Mouse (Mus musculus) heart, embryonic 16.5 days (tissue): ENCODE results near the gene Nup133. TPM values are rescaled to one million over a fixed set of nuclear protein-coding genes. Genes with fewer than 3 reads are reported as not detected.

Experiments
- ATAC-seq: fragments of 200-750 bp; cut with Nextera tagmentation; replicated peaks from 2 replicates; pipeline ENCODE4 v1.8.0; 2017; ENCODE audit warnings: moderate number of reproducible peaks; ENCODE audit not compliant: insufficient read depth, low FRiP score; ENCODE audit errors: extremely low read depth
- H3K27ac ChIP-seq: fragments of 300-500 bp; sonication (generic); 2 replicates; pipeline ENCODE4 v1.5.1; 2014; ENCODE audit warnings: mild to moderate bottlenecking, low read length, control low read depth, moderate library complexity
- H3K27me3 ChIP-seq: fragments of 300-500 bp; sonication (generic); 2 replicates; pipeline ENCODE4 v1.6.1; 2014; ENCODE audit warnings: low read length, mixed read lengths; ENCODE audit not compliant: control insufficient read depth, insufficient read depth
- H3K36me3 ChIP-seq: fragments of 300-500 bp; sonication (generic); 2 replicates; pipeline ENCODE4 v1.6.1; 2014; ENCODE audit not compliant: control insufficient read depth, insufficient read depth
- H3K4me1 ChIP-seq: fragments of 300-500 bp; sonication (generic); 2 replicates; pipeline ENCODE4 v1.6.1; 2014; ENCODE audit warnings: low read length, mixed read lengths; ENCODE audit not compliant: control insufficient read depth, insufficient read depth
- H3K4me2 ChIP-seq: fragments of 300-500 bp; sonication (generic); 2 replicates; pipeline ENCODE4 v1.6.1; 2014; ENCODE audit warnings: low read depth, mild to moderate bottlenecking, control low read depth, low read length
- H3K4me3 ChIP-seq: fragments of 300-500 bp; sonication (generic); 2 replicates; pipeline ENCODE4 v1.5.1; 2014; ENCODE audit warnings: mild to moderate bottlenecking, control low read depth, low read length
- H3K9ac ChIP-seq: fragments of 300-500 bp; sonication (generic); 2 replicates; pipeline ENCODE4 v1.6.1; 2014; ENCODE audit warnings: low read length, control low read depth
- H3K9me3 ChIP-seq: fragments of 300-500 bp; sonication (generic); replicated peaks from 2 replicates; pipeline ENCODE4 v1.6.1; 2016; ENCODE audit warnings: low read length; ENCODE audit not compliant: control insufficient read depth
- WGBS: fragments of 180-500 bp; shearing (Covaris S2); extraction: QIAGEN DNeasy Blood & Tissue Kit; methylation state at CpG from one replicate; pipeline ENCODE4 v1.1.7; 2014; 5-methylcytosine and 5-hydroxymethylcytosine counted together
- polyA plus RNA-seq: library from polyadenylated mRNA; unstranded; fragments of >200 nt; fragmentation: Nextera tagmentation; extraction: Ambion mirVana; gene quantifications from 2 replicates; pipeline ENCODE4 v1.2.1, GENCODE M21; 2015

Nup133 gene
- polyA plus RNA-seq, 1 experiment from 2014 or later = 21.6 TPM

- ATAC-seq = no peak
- peaks cover 45% of the 10 kb centered on the region for H3K27me3 ChIP-seq
- 59% methylated on average over 4 of the region's 4 CpGs for WGBS
Measured at GRCm38 (mm10) chr8:123889797-123890196, 59.3 kb downstream of the Nup133 start.

DNA sequence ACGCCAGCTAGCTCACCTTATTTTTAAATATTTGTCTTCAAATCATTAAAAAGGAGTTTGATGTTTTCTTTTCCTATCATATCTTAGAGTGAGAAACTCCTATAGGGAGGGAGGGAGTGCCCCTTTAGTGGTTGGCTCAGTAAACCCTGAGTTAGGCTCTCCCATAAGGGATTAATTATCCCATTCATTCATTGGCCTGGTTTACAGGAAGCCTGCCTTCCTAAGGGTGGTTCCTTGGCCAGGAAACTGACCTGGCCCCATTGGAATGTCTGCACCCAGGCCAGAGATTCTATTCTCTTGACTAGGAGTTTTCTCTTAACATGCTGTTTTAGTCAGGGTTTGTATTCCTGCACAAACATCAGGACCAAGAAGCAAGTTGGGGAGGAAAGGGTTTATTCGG lies 61.1 kb downstream of the Nup133 start:
- peaks cover 27% of the 10 kb centered on the region for H3K27me3 ChIP-seq
- ATAC-seq = no peak
- 83% methylated on average over 2 of the region's 2 CpGs for WGBS

More at GRCm38 (mm10) chr8:123889797-123890196, 59.3 kb downstream of the Nup133 start:
- Histone ChIP-seq H3K4me1 (peaks cover 4% of the 10 kb centered on the region; the same call in 1 of the 2 replicates), H3K36me3 (no peaks in the 10 kb centered on the region), H3K4me3 (no peak overlapping the region), H3K27ac (no peak overlapping the region), H3K4me2 (no peak overlapping the region), H3K9me3 (no peaks in the 10 kb centered on the region), H3K9ac (no peak overlapping the region)

GRCm38 (mm10) chr8:123887163-123887562 lies 61.9 kb downstream of the Nup133 start:
- no peak for ATAC-seq
- no peak overlapping the region for H3K27ac ChIP-seq
- 90% methylated on average over 4 of the region's 4 CpGs for WGBS

More for the DNA sequence above, 61.1 kb downstream of the Nup133 start:
- H3K27ac ChIP-seq = no peak overlapping the region
- no peak overlapping the region for H3K9ac ChIP-seq
- no peaks in the 10 kb centered on the region for H3K9me3 ChIP-seq
- H3K4me2 ChIP-seq = no peak overlapping the region
- H3K4me1 ChIP-seq = peaks cover 11% of the 10 kb centered on the region
- no peaks in the 10 kb centered on the region for H3K36me3 ChIP-seq
- H3K4me3 ChIP-seq = no peak overlapping the region

DNA sequence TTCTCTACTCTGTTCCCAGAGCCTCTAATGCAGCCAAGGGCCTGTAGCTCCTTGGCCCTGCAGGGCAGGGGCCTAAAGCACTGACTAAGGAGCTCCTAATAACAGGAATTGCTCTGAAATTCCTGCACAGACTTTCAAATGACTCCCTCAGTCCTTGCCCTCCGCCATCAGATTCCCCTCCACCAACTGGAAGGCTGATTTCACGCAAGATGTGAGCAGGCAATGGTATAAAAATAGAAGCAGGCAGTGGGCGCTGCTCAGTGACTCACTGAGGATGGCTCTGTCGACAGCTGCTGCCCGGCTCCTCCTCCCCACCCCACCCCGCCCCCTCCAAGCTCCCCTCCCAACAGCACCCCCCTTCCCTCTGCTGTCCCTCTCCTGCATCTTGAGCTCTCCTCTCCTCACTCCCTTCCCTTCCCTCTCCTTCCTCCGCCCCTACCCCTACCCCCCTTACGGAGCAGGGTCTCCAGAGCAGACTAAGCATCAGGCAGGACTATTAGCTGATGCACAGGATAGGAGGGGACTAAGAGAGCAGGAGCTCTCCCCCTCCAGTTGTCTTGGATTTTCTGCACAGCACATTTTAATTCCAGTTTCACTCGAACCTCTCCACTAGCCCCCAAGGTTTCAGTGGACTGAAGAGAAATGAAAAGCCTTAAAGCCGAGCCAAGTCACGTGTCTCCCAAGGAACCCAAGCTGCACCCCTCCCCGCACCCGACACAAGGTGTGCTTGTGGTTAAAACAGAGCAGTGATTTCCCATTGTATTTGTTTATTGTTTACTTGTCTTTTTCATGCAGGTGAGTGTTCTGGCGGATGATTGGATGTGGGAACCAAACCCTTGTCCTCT lies 64.1 kb downstream of the Nup133 start:
- no peak overlapping the region for H3K9ac ChIP-seq
- 8% methylated on average over 14 of the region's 14 CpGs for WGBS
- no peak overlapping the region for H3K4me2 ChIP-seq
- H3K27me3 ChIP-seq = peaks cover 3% of the 10 kb centered on the region
- H3K36me3 ChIP-seq = no peaks in the 10 kb centered on the region
- no peaks in the 10 kb centered on the region for H3K9me3 ChIP-seq
- no peak overlapping the region for H3K27ac ChIP-seq
- H3K4me1 ChIP-seq = peaks cover 11% of the 10 kb centered on the region
- no peak overlapping the region for H3K4me3 ChIP-seq
- no peak for ATAC-seq

More at GRCm38 (mm10) chr8:123887163-123887562, 61.9 kb downstream of the Nup133 start:
- Histone ChIP-seq H3K36me3 (no peaks in the 10 kb centered on the region), H3K4me3 (no peak overlapping the region), H3K9ac (no peak overlapping the region), H3K4me2 (no peak overlapping the region), H3K27me3 (peaks cover 19% of the 10 kb centered on the region), H3K4me1 (peaks cover 11% of the 10 kb centered on the region), H3K9me3 (no peaks in the 10 kb centered on the region)

DNA sequence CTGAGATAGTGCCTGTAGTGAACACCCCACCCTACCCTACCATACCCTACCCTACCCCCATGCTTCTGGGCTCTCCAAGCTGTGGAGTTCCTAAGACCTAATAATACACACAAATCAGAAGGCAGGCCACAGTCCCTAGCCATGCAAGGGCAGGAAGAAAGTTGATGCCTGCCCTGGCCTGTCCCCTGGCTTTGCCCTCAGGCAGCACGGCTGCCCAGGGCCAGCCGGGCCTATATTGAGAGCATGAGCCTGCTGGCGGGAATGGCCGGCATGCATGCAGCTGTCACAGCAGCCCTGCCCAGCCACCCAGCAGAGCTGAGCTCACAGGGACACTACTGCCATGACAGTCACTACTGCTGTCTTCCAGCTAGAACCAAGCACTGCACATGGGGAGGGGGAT lies 66.0 kb downstream of the Nup133 start:
- Histone ChIP-seq H3K9me3 (no peaks in the 10 kb centered on the region), H3K27me3 (peaks cover 3% of the 10 kb centered on the region), H3K4me1 (peaks cover 11% of the 10 kb centered on the region), H3K4me2 (no peak overlapping the region), H3K27ac (no peak overlapping the region), H3K9ac (no peak overlapping the region), H3K36me3 (no peaks in the 10 kb centered on the region), H3K4me3 (no peak overlapping the region)
- ATAC-seq = no peak
- 60% methylated on average over 4 of the region's 4 CpGs for WGBS

GRCm38 (mm10) chr8:123882412-123882811 lies 66.7 kb downstream of the Nup133 start:
- peaks cover 3% of the 10 kb centered on the region for H3K27me3 ChIP-seq

GRCm38 (mm10) chr8:123880821-123881350 lies 68.2 kb downstream of the Nup133 start:
- ATAC-seq = no peak
- 33% methylated on average over 4 of the region's 4 CpGs for WGBS
- H3K4me3 ChIP-seq = no peak overlapping the region
- H3K9ac ChIP-seq = no peak overlapping the region
- peaks cover 11% of the 10 kb centered on the region for H3K4me1 ChIP-seq
- no peaks in the 10 kb centered on the region for H3K36me3 ChIP-seq
- no peak overlapping the region for H3K4me2 ChIP-seq
- H3K27me3 ChIP-seq = peaks cover 3% of the 10 kb centered on the region; the same call in 1 of the 2 replicates
- H3K27ac ChIP-seq = no peak overlapping the region
- no peaks in the 10 kb centered on the region for H3K9me3 ChIP-seq

More at GRCm38 (mm10) chr8:123882412-123882811, 66.7 kb downstream of the Nup133 start:
- H3K4me1 ChIP-seq = peaks cover 11% of the 10 kb centered on the region
- no peaks in the 10 kb centered on the region for H3K36me3 ChIP-seq
- H3K9me3 ChIP-seq = no peaks in the 10 kb centered on the region
- no peak overlapping the region for H3K27ac ChIP-seq
- 52% methylated on average over 2 of the region's 2 CpGs for WGBS
- H3K4me3 ChIP-seq = no peak overlapping the region
- no peak for ATAC-seq
- H3K4me2 ChIP-seq = no peak overlapping the region
- no peak overlapping the region for H3K9ac ChIP-seq

GRCm38 (mm10) chr8:123880271-123880670 lies 68.8 kb downstream of the Nup133 start:
- Histone ChIP-seq H3K9ac (no peak overlapping the region), H3K4me2 (no peak overlapping the region), H3K9me3 (no peaks in the 10 kb centered on the region), H3K27me3 (peaks cover 3% of the 10 kb centered on the region; the same call in 1 of the 2 replicates), H3K4me3 (no peak overlapping the region), H3K36me3 (no peaks in the 10 kb centered on the region), H3K4me1 (peaks cover 11% of the 10 kb centered on the region), H3K27ac (no peak overlapping the region)
- ATAC-seq = no peak
- WGBS = 60% methylated on average over 10 of the region's 10 CpGs

GRCm38 (mm10) chr8:123877865-123878264 lies 71.2 kb downstream of the Nup133 start:
- Histone ChIP-seq H3K36me3 (no peaks in the 10 kb centered on the region), H3K4me1 (no peaks in the 10 kb centered on the region), H3K9ac (no peak overlapping the region), H3K4me3 (no peak overlapping the region), H3K4me2 (no peak overlapping the region), H3K9me3 (no peaks in the 10 kb centered on the region), H3K27ac (no peak overlapping the region), H3K27me3 (no peaks in the 10 kb centered on the region)
- ATAC-seq = no peak
- WGBS = 58% methylated on average over 2 of the region's 2 CpGs
